Mouse (Mus musculus) olfactory bulb, adult 2 months (tissue): Measurements from ENCODE around the gene Morc3. TPM values are rescaled to one million over a fixed set of nuclear protein-coding genes. Genes with fewer than 3 reads are reported as not detected.

Experiments used
- H3K27ac ChIP-seq: fragments of 200-500 bp; 2 replicates; pipeline ENCODE4 v1.5.1; 2012; ENCODE audit warnings: low read depth, low read length; ENCODE audit not compliant: insufficient read depth
- H3K4me1 ChIP-seq: fragments of 200-500 bp; 2 replicates; pipeline ENCODE4 v1.6.1; 2012; ENCODE audit warnings: low read length; ENCODE audit not compliant: control insufficient read depth, insufficient read depth
- H3K4me3 ChIP-seq: fragments of 200-500 bp; 2 replicates; pipeline ENCODE4 v1.5.1; 2012; ENCODE audit warnings: mild to moderate bottlenecking, low read depth, low read length, moderate library complexity; ENCODE audit not compliant: insufficient read depth
- CTCF ChIP-seq: fragments of 200-500 bp; IDR thresholded peaks from 2 replicates; pipeline ENCODE4 v1.5.1; 2012; ENCODE audit warnings: low read depth, mild to moderate bottlenecking, low read length, moderate library complexity; ENCODE audit not compliant: insufficient read depth
- POLR2A ChIP-seq: fragments of 200-500 bp; IDR thresholded peaks from 2 replicates; pipeline ENCODE4 v1.6.1; 2012; ENCODE audit warnings: mild to moderate bottlenecking, low read depth, low read length, moderate library complexity; ENCODE audit not compliant: insufficient read depth
- WGBS: fragments of 180-500 bp; shearing (Covaris S2); methylation state at CpG from one replicate; pipeline ENCODE4 v1.1.7; 2018; 5-methylcytosine and 5-hydroxymethylcytosine counted together
- polyA plus RNA-seq: library from polyadenylated mRNA; stranded (reverse); fragments of >200 nt; gene quantifications from 2 replicates; pipeline ENCODE4 v1.2.4, GENCODE M21; 2012; ENCODE audit warnings: low replicate concordance; ENCODE audit not compliant: missing spikeins, insufficient read depth, insufficient read length

Gene Morc3
- polyA plus RNA-seq, 1 experiment = not detected

- Histone ChIP-seq H3K27ac (no peak overlapping the region), H3K4me3 (no peak overlapping the region), H3K4me1 (no peaks in the 10 kb centered on the region)
- TF ChIP-seq POLR2A (no peak), CTCF (no peak)
- WGBS = 60% methylated on average over 6 of the region's 6 CpGs
These were observed 5.0 kb upstream of the Morc3 start for GRCm38 (mm10) chr16:93826909-93827308.

- 96% methylated on average over 15 of the region's 15 CpGs for WGBS
- Histone ChIP-seq H3K4me3 (no peak overlapping the region), H3K27ac (no peak overlapping the region), H3K4me1 (no peaks in the 10 kb centered on the region)
- no peak for TF ChIP-seq POLR2A
- no peak for TF ChIP-seq CTCF
These were observed 2.4 kb upstream of the Morc3 start for GRCm38 (mm10) chr16:93829526-93829925.

DNA sequence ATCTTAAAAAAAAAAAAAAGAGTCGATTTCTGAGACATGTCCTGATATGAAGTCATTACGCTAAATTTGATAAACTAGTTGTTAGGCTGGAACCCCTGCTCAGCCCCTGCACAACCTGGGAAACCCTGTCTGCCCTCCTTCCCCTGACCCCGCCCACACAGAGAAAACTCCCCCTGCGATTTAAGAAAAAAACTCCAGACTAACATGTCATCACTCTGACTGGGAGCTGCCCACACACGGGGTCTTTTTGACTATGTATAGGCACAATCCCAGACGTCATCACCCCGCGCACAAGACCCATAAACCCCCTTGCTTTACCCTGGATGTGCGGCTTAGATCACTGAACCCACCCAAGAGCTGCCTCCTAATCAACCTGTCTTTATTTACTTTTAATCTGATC lies 1.9 kb upstream of the Morc3 start:
- H3K4me1 ChIP-seq = no peaks in the 10 kb centered on the region
- no peak overlapping the region for H3K4me3 ChIP-seq
- 92% methylated on average over 9 of the region's 9 CpGs for WGBS
- H3K27ac ChIP-seq = no peak overlapping the region
- TF ChIP-seq POLR2A (no peak), CTCF (no peak)

DNA sequence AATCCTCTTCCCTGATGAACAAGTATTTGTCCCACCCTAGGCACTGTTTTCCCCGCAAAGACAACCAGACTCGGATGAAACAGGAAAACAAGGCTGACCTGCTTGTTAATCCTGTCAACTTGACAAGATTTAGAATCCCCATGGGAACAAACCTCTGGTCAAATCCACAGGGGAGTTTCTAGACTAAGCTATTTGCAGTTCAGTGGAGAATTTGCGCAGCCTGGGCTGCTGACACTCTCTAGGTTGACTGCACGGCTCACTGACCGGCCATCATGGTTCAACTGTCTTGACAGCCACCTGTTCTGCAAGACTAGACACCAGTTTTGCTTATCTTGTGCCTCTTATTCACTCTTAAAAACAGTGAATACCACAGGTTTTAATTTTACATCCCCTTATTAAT lies 1.0 kb upstream of the Morc3 start:
- no peak overlapping the region for H3K27ac ChIP-seq
- 95% methylated on average over 5 of the region's 5 CpGs for WGBS
- no peaks in the 10 kb centered on the region for H3K4me1 ChIP-seq
- no peak overlapping the region for H3K4me3 ChIP-seq
- no peak for TF ChIP-seq CTCF
- TF ChIP-seq POLR2A = no peak

DNA sequence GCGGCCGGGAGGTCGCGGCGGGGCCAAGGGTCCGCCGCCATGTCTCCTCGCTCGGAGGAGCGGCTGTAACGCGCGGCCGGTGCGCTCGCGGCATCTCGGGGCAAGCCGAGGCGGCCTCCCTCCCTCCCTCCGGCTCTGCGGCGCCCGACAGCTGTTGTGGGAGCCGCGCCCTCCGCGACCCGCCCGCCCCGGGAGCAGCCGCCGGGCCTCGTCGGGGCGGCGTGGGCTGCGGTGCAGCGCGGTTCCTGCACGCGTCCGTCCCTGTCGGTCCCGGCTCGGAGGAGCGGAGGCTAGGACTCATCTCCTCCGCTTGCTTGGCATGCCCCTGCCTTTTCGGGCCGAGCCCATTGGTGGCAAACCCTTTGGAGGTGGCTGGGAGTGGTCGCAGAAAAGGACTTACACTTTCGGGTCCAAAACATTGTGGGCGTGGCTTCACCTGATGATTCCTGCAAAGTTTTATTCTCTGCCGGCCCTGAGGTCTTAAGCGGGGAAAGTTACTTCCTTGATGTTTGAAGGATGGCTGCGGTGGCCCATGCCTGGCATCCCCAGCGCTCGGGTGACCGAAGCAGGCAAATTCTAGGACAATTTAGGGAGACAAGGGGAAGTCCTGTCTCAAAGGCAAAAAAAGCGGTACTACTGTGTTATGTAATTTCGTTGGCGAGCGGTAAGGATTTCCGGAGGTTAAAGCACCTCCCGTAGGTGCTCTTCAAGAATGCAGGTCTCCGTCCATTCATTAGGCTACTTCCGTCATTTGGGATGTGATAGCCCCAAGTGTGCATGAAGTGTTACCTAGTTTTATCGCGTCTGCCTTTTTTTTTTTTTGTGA lies 743 bp downstream of the Morc3 start:
- Histone ChIP-seq H3K27ac (peak overlapping the region; percentile 81), H3K4me1 (no peaks in the 10 kb centered on the region), H3K4me3 (peak overlapping the region; percentile 87)
- under 1% methylated on average over 68 of the region's 69 CpGs for WGBS
- TF ChIP-seq CTCF (no peak), POLR2A (no peak; the same call in 1 of the 2 replicates)

DNA sequence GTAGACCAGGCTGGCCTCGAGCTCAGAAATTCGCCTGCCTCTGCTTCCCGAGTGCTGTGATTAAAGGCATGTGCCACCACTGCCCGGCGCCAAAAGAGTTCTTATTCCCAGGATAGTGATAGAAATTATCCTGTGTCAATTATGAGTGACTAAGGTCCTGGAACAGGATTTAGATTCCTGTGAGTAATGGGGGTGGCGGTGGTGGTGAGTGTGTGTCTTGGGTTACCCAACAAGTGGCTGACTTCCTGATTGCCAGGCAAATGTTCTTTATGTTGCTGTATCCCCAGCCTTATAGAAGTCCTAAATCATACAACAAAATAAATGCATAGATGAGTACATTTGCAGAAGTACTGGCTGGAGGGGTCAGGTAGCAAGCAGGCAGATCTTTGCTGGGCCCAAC lies 1.6 kb downstream of the Morc3 start:
- H3K27ac ChIP-seq = no peak overlapping the region
- TF ChIP-seq CTCF = no peak
- TF ChIP-seq POLR2A = no peak
- WGBS = 89% methylated on average over 6 of the region's 6 CpGs
- no peak overlapping the region for H3K4me3 ChIP-seq
- no peaks in the 10 kb centered on the region for H3K4me1 ChIP-seq

DNA sequence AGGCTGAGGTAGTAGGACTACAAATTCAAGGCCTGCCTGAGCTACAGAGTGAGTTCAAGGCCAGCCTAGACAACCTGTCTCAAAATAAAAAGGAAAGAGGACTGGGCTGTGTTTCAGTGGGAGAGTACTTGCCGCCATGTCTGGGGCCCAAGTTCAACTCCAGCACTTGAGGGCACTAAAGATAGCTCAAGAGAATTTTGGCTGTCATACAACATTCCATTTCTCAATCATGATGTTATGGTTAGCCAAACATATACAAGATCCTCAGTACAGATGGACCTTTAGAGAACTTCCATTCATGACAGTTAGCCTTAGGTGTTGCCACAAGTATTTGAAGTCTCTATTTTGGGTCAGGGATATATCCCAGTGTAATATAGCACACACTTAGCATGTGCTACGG lies 2.2 kb downstream of the Morc3 start:
- no peak overlapping the region for H3K4me3 ChIP-seq
- 83% methylated on average over 2 of the region's 2 CpGs for WGBS
- TF ChIP-seq POLR2A = no peak
- no peak for TF ChIP-seq CTCF
- H3K4me1 ChIP-seq = no peaks in the 10 kb centered on the region
- no peak overlapping the region for H3K27ac ChIP-seq

GRCm38 (mm10) chr16:93839049-93839448 lies 7.1 kb downstream of the Morc3 start:
- WGBS = 96% methylated on average over 1 of the region's 1 CpGs
- Histone ChIP-seq H3K4me3 (no peak overlapping the region), H3K4me1 (no peaks in the 10 kb centered on the region), H3K27ac (no peak overlapping the region)
- TF ChIP-seq POLR2A (no peak), CTCF (no peak)

GRCm38 (mm10) chr16:93850527-93850926 lies 18.6 kb downstream of the Morc3 start:
- no peak for TF ChIP-seq POLR2A
- no peak for TF ChIP-seq CTCF
- 99% methylated on average over 3 of the region's 3 CpGs for WGBS
- no peak overlapping the region for H3K27ac ChIP-seq
- H3K4me3 ChIP-seq = no peak overlapping the region
- H3K4me1 ChIP-seq = no peaks in the 10 kb centered on the region
